In the genomic region with DNA sequence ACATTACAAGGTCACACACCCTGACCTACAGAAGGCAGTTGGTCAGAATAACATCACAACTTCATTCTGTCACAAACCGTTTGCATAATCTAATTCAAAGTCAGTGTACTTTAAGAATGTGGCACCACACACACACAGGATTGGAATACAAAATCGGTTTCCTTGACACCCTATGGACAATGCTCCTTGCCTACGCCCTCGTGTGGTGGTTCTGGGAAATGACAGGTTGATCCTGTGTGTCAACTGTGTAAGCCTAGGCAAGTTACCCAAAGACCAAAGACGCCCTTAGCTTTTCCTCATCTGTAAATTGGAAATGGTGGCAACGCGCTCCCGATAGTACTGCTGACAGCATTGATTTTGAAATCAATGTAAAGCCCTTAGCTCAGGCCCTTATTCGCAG, we compare ENCODE assay signal across 10 mouse cellular contexts. TPM values are rescaled to one million over a fixed set of nuclear protein-coding genes. Genes with fewer than 3 reads are reported as not detected.
DNase-seq lines count a peak whose midpoint lies in the region; ATAC-seq and TF ChIP-seq lines count a peak whose summit lies in the region.
"Had no signal": no experiment of that assay in that cellular context is flagged by ENCODE, and none has a peak within 500 bp of the region (broad histone marks: within the 10 kb centered on the region; RNA-seq: fewer than 3 reads in every experiment).

No protein-coding gene starts in this region.

- peaks cover 3% of the 10 kb centered on the region; the same call in 1 of the 2 replicates for H3K9me3 ChIP-seq in E14TG2a.4 (ENCODE audit: low read length)
- no peaks in the 10 kb centered on the region for H3K9me3 ChIP-seq in hindbrain, embryonic 11.5 days (ENCODE audit: control insufficient read depth, low read length)
- H3K9me3 ChIP-seq in neural tube, embryonic 11.5 days (ENCODE audit: control insufficient read depth, low read length) = no peaks in the 10 kb centered on the region

- no peak overlapping the region for H3K27ac ChIP-seq in cerebellum, adult 2 months (ENCODE audit: insufficient read depth, low read length)
- no peak overlapping the region for H3K27ac ChIP-seq in hindbrain, embryonic 11.5 days (ENCODE audit: low read depth, low read length)
- H3K27ac ChIP-seq in neural tube, embryonic 11.5 days (ENCODE audit: low read depth, low read length) = no peak overlapping the region

- no peak overlapping the region for H3K4me3 ChIP-seq in cerebellum, adult 2 months (replicated peaks; ENCODE audit: insufficient read depth, low read depth, low read length)
- no peak overlapping the region for H3K4me3 ChIP-seq in E14TG2a.4 (replicated peaks; ENCODE audit: low read length)
- no peak overlapping the region for H3K4me3 ChIP-seq in hindbrain, embryonic 11.5 days (ENCODE audit: low read depth, low read length)
- no peak overlapping the region for H3K4me3 ChIP-seq in neural tube, embryonic 11.5 days (ENCODE audit: low read depth, low read length)
- H3K4me3 ChIP-seq: myocyte had no signal

- ATAC-seq in hindbrain, embryonic 11.5 days (ENCODE audit: low FRiP score) = peak; percentile 36
- peak; percentile 51; the same call in 1 of the 2 replicates for ATAC-seq in neural tube, embryonic 11.5 days (ENCODE audit: insufficient read depth, low FRiP score, low TSS enrichment)

- TF ChIP-seq POLR2A in cerebellum, adult 2 months (IDR thresholded peaks at IDR 0.05; ENCODE audit: borderline replicate concordance, insufficient read depth, low read length) = no peak

- intact Hi-C loops in left cerebral cortex, postnatal 4 days (cut with DNase I) = loop anchor here (10.0 kb wide), 1 partner anchor 401 kb away; no protein-coding TSS in a partner anchor

- WGBS in cerebellum, adult 2 months = 36% methylated on average over 9 of the region's 9 CpGs
- 35% methylated on average over 9 of the region's 9 CpGs for WGBS in hindbrain, embryonic 11.5 days
- 38% methylated on average over 9 of the region's 9 CpGs for WGBS in neural tube, embryonic 11.5 days

- no peak overlapping the region for H3K4me2 ChIP-seq in hindbrain, embryonic 11.5 days (replicated peaks; ENCODE audit: low read depth, low read length)
- no peak overlapping the region for H3K4me2 ChIP-seq in neural tube, embryonic 11.5 days (ENCODE audit: low read depth)

- H3K4me1 ChIP-seq in cerebellum, adult 2 months (ENCODE audit: control insufficient read depth, insufficient read depth, low read length) = no peaks in the 10 kb centered on the region
- H3K4me1 ChIP-seq in E14TG2a.4 (replicated peaks; ENCODE audit: low read depth, low read length) = peaks cover 32% of the 10 kb centered on the region
- no peaks in the 10 kb centered on the region for H3K4me1 ChIP-seq in hindbrain, embryonic 11.5 days (replicated peaks; ENCODE audit: control insufficient read depth, insufficient read depth, low read length)
- 0 out of 2 replicates have a peak, but pooled peaks cover 4% of the 10 kb centered on the region for H3K4me1 ChIP-seq in neural tube, embryonic 11.5 days (ENCODE audit: control insufficient read depth, insufficient read depth, low read length)

- H3K27me3 ChIP-seq in cerebellum, adult 2 months (ENCODE audit: control insufficient read depth, insufficient read depth, low read length) = no peaks in the 10 kb centered on the region
- H3K27me3 ChIP-seq in E14TG2a.4 (ENCODE audit: insufficient read depth, low read length) = peaks cover 18% of the 10 kb centered on the region; the same call in 1 of the 2 replicates
- peaks cover 17% of the 10 kb centered on the region for H3K27me3 ChIP-seq in hindbrain, embryonic 11.5 days (ENCODE audit: control insufficient read depth, insufficient read depth, low read length)
- H3K27me3 ChIP-seq in neural tube, embryonic 11.5 days (ENCODE audit: control insufficient read depth, insufficient read depth, low read length) = peaks cover 3% of the 10 kb centered on the region; the same call in 1 of the 2 replicates

- DNase-seq in cerebellum, adult 2 months = peak; percentile 13 to 36
- no peak for DNase-seq in cerebellum, adult 11-12 months
- DNase-seq in cerebellum, postnatal 36 days = peak; percentile 32 to 42
- DNase-seq in hindbrain, embryonic 11.5 days (ENCODE audit: low spot score) = peak; percentile 75
- DNase-seq in left cerebral cortex, postnatal 4 days = peak; percentile 62
- DNase-seq in neural tube, embryonic 11.5 days (ENCODE audit: low spot score) = peak; percentile 55
- no peak for DNase-seq in heart, adult 11 months

- TF ChIP-seq CTCF in cerebellum, adult 2 months (IDR thresholded peaks at IDR 0.05; ENCODE audit: borderline replicate concordance, insufficient read depth, low read depth, low read length) = peak; percentile 64; the same call in 1 of the 2 replicates
- TF ChIP-seq CTCF in E14TG2a.4 (conservative IDR thresholded peaks at IDR 0.05; ENCODE audit: low read length) = peak; percentile 74

- H3K9ac ChIP-seq in hindbrain, embryonic 11.5 days (ENCODE audit: low read depth, low read length) = no peak overlapping the region
- H3K9ac ChIP-seq in neural tube, embryonic 11.5 days (ENCODE audit: low read length) = no peak overlapping the region

- H3K36me3 ChIP-seq in E14TG2a.4 (ENCODE audit: insufficient read depth, low read length) = no peaks in the 10 kb centered on the region
- H3K36me3 ChIP-seq in hindbrain, embryonic 11.5 days (ENCODE audit: control insufficient read depth, insufficient read depth, low read length) = no peaks in the 10 kb centered on the region
- no peaks in the 10 kb centered on the region for H3K36me3 ChIP-seq in neural tube, embryonic 11.5 days (ENCODE audit: control insufficient read depth, insufficient read depth, low read length)

RNA-seq across cellular contexts. Expression of gene Atoh1, which starts 45.0 kb away (rescaled TPM):
- polyA plus RNA-seq in cerebellum, adult 2 months (2012; rRNA removed) = 0.05 TPM in 1 of 2 replicates, not detected in the other
- polyA plus RNA-seq in hindbrain, embryonic 11.5 days (2014; fragmentation: Nextera tagmentation; extraction: Ambion mirVana) = 24.8 and 28.6 TPM in 2 replicates
- total RNA-seq in left cerebral cortex, postnatal 4 days (2021) = not detected
- polyA plus RNA-seq in neural tube, embryonic 11.5 days (2014; fragmentation: Nextera tagmentation; extraction: Ambion mirVana) = 15.3 and 16.9 TPM in 2 replicates
- polyA plus RNA-seq: heart, embryonic 14.5 days; myocyte had no signal

Comparison
In these comparisons a context has a peak if more than half of its experiments do, and no peak if none do; other contexts are left out.
1. DNase-seq: peak in cerebellum, adult 2 months (2 of 2), cerebellum, postnatal 36 days (2 of 2), hindbrain, embryonic 11.5 days (single experiment), left cerebral cortex, postnatal 4 days (single experiment) and neural tube, embryonic 11.5 days (single experiment); none in cerebellum, adult 11-12 months (single experiment) and heart, adult 11 months (single experiment).
2. RNA of gene Atoh1, which starts 45.0 kb away (polyA plus RNA-seq): 24.8 to 28.6 TPM in hindbrain, embryonic 11.5 days and 15.3 to 16.9 TPM in neural tube, embryonic 11.5 days; 0.05 TPM in cerebellum, adult 2 months; every median in the first group is over 10 times any median in the second.